Mouse (Mus musculus) thymus, postnatal 0 days (tissue): Measurements from ENCODE around the gene 2610507B11Rik. TPM values are rescaled to one million over a fixed set of nuclear protein-coding genes. Genes with fewer than 3 reads are reported as not detected.

Experiments
- DNase-seq: peaks from one replicate; pipeline ENCODE4 v3.0.0-alpha.2; 2015; ENCODE audit warnings: low spot score
- polyA plus RNA-seq: library from polyadenylated mRNA; unstranded; fragments of >200 nt; fragmentation: Nextera tagmentation; extraction: Ambion mirVana; gene quantifications from 2 replicates; pipeline ENCODE4 v1.2.1, GENCODE M21; 2015

The 2610507B11Rik gene
- polyA plus RNA-seq, 1 experiment from 2014 or later: 107 TPM

DNA sequence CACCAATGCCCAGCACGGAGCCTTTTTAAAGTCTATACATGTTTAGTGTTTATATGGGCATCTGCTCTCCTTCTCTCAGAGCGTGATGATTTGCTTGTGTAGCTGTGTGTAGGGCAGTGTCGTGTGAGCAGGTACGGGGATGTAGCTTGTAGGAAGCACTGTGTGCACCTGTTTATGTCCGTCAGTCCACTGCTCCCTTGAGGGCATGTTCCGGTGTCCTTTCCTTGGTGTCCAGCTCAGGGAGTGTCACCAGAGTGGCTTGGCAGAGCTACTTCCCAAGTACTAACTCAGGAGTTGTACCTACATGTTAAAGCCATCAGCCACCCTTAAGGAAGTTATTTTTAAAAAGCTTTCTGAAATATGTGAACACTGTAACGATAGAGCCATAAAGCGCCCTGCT, 75.5 kb downstream of the 2610507B11Rik start:
- DNase-seq: no peak

Other genes starting within 250 kb of the 2610507B11Rik start
- 10.2 TPM in 2 replicates for gene Dhrs13, start 229.5 kb upstream of the 2610507B11Rik start, polyA plus RNA-seq
- gene Flot2, start 223.8 kb upstream of the 2610507B11Rik start, polyA plus RNA-seq: 50.3 and 55.3 TPM in 2 replicates
- gene Eral1, start 181.4 kb upstream of the 2610507B11Rik start, polyA plus RNA-seq: 22.4 and 24.5 TPM in 2 replicates
- gene Fam222b, start 167.1 kb upstream of the 2610507B11Rik start, polyA plus RNA-seq: 6.1 and 6.6 TPM in 2 replicates
- gene Traf4, start 96.2 kb upstream of the 2610507B11Rik start, polyA plus RNA-seq: 57.5 and 58.6 TPM in 2 replicates
- 14.1 and 14.5 TPM in 2 replicates for gene Nek8, start 85.1 kb upstream of the 2610507B11Rik start, polyA plus RNA-seq
- 12.2 and 13.5 TPM in 2 replicates for gene Tlcd1, start 85.0 kb upstream of the 2610507B11Rik start, polyA plus RNA-seq
- 1,919 and 1,995 TPM in 2 replicates for gene Rpl23a, start 78.2 kb upstream of the 2610507B11Rik start, polyA plus RNA-seq
- 26.4 and 29.6 TPM in 2 replicates for gene Rab34, start 73.3 kb upstream of the 2610507B11Rik start, polyA plus RNA-seq
- 0.49 and 0.84 TPM in 2 replicates for gene Proca1, start 68.4 kb upstream of the 2610507B11Rik start, polyA plus RNA-seq
- gene Sdf2, start 16.0 kb upstream of the 2610507B11Rik start, polyA plus RNA-seq: 74.6 and 74.7 TPM in 2 replicates
- 16.4 and 16.6 TPM in 2 replicates for gene Supt6, start 15.8 kb upstream of the 2610507B11Rik start, polyA plus RNA-seq
- gene BC030499, start 29.1 kb downstream of the 2610507B11Rik start, polyA plus RNA-seq: 0.21 and 0.29 TPM in 2 replicates
- gene Spag5, start 39.8 kb downstream of the 2610507B11Rik start, polyA plus RNA-seq: 28.0 and 31.5 TPM in 2 replicates
- gene Aldoc, start 61.2 kb downstream of the 2610507B11Rik start, polyA plus RNA-seq: 2.3 TPM in 2 replicates
- 43.9 and 47.9 TPM in 2 replicates for gene Pigs, start 66.7 kb downstream of the 2610507B11Rik start, polyA plus RNA-seq
- 36.8 and 39.5 TPM in 2 replicates for gene Unc119, start 81.7 kb downstream of the 2610507B11Rik start, polyA plus RNA-seq
- gene Foxn1, start 124.8 kb downstream of the 2610507B11Rik start, polyA plus RNA-seq: 22.4 and 33.0 TPM in 2 replicates
- 0.43 and 0.76 TPM in 2 replicates for gene Slc13a2, start 160.5 kb downstream of the 2610507B11Rik start, polyA plus RNA-seq
- gene Slc46a1, start 203.9 kb downstream of the 2610507B11Rik start, polyA plus RNA-seq: 6.8 and 8.3 TPM in 2 replicates
- 0.17 and 0.31 TPM in 2 replicates for gene Sarm1, start 236.0 kb downstream of the 2610507B11Rik start, polyA plus RNA-seq
- 5.2 and 5.8 TPM in 2 replicates for gene Vtn, start 237.3 kb downstream of the 2610507B11Rik start, polyA plus RNA-seq
- 0.17 TPM in 1 of 2 replicates, not detected in the other for gene Sebox, start 241.7 kb downstream of the 2610507B11Rik start, polyA plus RNA-seq